Mouse (Mus musculus) E14TG2a.4 (cell line): ENCODE measurements at regions not wholly inside any gene's neighbourhood (a gene's known extent, or its start where the extent isn't known, plus 50 kb on each side); places are given as distances from the start of the nearest gene placed in this dataset.

Experiments
- CTCF ChIP-seq: conservative IDR thresholded peaks from 2 replicates; pipeline ENCODE4 v1.5.1; 2014; ENCODE audit warnings: low read length
- NANOG ChIP-seq: IDR thresholded peaks from 2 replicates; pipeline ENCODE4 v1.6.1; 2014; ENCODE audit warnings: borderline replicate concordance, low read length, mixed read lengths

DNA sequence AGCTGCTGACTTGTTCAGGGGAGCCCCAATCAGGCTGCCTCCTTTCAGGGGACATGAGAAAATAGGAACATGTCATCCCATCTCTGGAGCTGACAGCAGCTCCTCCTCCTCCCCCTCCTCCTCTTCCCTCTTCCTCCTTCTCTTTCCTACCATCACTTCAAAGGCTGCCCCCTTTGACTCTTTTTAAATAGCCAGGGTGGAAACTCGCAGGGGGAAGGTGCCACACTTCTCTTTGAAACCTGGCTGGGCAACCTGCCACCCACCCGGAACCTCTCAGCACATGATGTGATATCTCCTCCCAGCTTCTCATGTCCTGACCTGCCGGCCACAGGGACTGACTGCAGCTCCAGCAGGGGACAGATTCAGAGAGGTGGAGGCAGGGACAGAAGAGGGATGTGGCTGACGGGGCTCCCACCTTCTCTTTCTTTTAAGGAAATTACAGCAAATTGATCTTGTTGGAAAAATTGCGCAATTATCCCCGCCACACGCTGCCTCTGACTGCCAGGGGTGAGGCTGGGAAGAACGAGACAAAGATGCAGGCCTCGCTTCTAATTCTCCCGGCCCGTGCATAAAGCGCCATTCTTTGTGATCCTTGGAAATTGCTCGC is 399.6 kb upstream of the Kazn start:
- TF ChIP-seq CTCF (no peak), NANOG (no peak)
